Mouse (Mus musculus) layer of hippocampus, postnatal 14 days (tissue): ENCODE results near the gene Nphs2. TPM values are rescaled to one million over a fixed set of nuclear protein-coding genes. Genes with fewer than 3 reads are reported as not detected.

Experiments used
- DNase-seq, 2 experiments: peaks; one replicate each; pipeline ENCODE4 v3.0.0; 2021 to 2022; ENCODE audit warnings: low spot score in 2 of 2, mixed read lengths in 1 of 2
- total RNA-seq, 2 experiments: library from RNA; stranded (reverse); gene quantifications; 2 replicates each; pipeline ENCODE4 v1.2.3; 2021

Nphs2 gene
- total RNA-seq, 2 experiments from 2014 or later: not detected

DNA sequence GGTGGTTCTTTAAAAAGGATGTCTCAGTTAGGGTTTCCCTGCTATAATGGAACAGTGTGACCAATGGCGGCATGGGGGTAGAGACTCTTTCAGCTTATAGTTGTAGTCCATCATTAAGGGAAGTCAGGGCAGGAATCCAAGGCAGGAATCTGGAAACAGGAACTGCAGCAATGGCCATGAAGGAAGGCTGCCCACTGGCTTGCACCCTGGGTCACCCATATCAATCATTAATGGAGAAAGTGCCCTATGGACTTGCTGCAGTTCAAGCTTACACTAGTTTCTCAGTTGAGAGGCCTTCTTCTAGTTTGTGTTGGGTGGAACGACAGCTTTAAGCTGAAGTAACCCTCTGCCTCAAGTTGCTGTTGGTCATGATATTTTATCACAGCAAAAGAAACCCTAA, 41.9 kb downstream of the Nphs2 start:
- no peak for DNase-seq

DNA sequence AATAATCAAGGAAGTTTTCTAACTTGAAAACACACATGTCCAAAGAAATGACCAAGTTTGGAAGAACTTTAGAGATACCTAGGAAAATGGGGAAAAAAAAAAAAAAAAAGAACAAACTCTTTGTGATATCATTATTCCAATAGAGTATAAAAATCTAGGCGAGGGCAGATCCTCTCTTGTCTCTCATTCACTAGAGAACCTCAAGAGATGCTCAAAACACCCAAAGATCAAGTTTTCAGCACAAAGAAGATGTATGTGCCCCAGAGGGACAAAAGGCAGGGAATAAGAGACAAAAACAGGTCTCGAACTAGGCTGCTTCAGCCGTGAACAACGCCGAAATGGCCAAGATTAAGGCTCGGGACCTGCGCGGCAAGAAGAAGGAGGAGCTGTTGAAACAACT, 55.2 kb downstream of the Nphs2 start, which contains the start of gene Gm2000:
Gm2000 (plus strand) TSS at position 301 of the 400 bp plus-strand sequence.
- DNase-seq: no peak

Other genes starting within 250 kb of the Nphs2 start
- gene Fam163a, start 105.7 kb upstream of the Nphs2 start, total RNA-seq: 10 to 100 TPM; 27.1 to 29.2 TPM
- gene Tdrd5, start 7.1 kb upstream of the Nphs2 start, total RNA-seq: 1 to 10 TPM; 6.2 to 6.8 TPM
- 100 to 1,000 TPM; 325 to 333 TPM for gene Gm2000, start 55.3 kb downstream of the Nphs2 start, total RNA-seq
- gene Axdnd1, start 110.4 kb downstream of the Nphs2 start, total RNA-seq: under 1 TPM; 0.88 to 0.91 TPM
- gene Soat1, start 163.6 kb downstream of the Nphs2 start, total RNA-seq: 10 to 100 TPM; 41.6 to 42.1 TPM
- 10 to 100 TPM; 44.0 to 49.0 TPM for gene Gm10031, start 213.3 kb downstream of the Nphs2 start, total RNA-seq
- gene Abl2, start 248.1 kb downstream of the Nphs2 start, total RNA-seq: 10 to 100 TPM; 79.8 to 80.3 TPM